Mouse (Mus musculus) embryonic fibroblast, embryonic 13.5 days (primary cell): ENCODE measurements around the gene Gng7.

ENCODE experiments used
- CTCF ChIP-seq: IDR thresholded peaks from 2 replicates; pipeline ENCODE4 v1.5.1; 2011; ENCODE audit warnings: mild to moderate bottlenecking, control low read depth, low read length, moderate library complexity, borderline replicate concordance; ENCODE audit not compliant: insufficient read depth
- POLR2A ChIP-seq: IDR thresholded peaks from 2 replicates; pipeline ENCODE4 v1.6.1; 2011; ENCODE audit warnings: low read depth, mild to moderate bottlenecking, control low read depth, low read length, moderate library complexity

- no peak for TF ChIP-seq POLR2A
- TF ChIP-seq CTCF = no peak
These were observed 29.3 kb downstream of the Gng7 start for GRCm38 (mm10) chr10:80985241-80985969.
